Mouse (Mus musculus) ES-E14 (cell line): Measurements from ENCODE around the gene Alkbh7.

Source experiments
- CHD2 ChIP-seq: IDR thresholded peaks from 2 replicates; pipeline ENCODE4 v1.6.1; 2014; ENCODE audit warnings: mild to moderate bottlenecking, low read depth, low read length, inconsistent platforms
- ZC3H11A ChIP-seq: IDR thresholded peaks from 2 replicates; pipeline ENCODE4 v1.6.1; 2012; ENCODE audit warnings: low read depth, mild to moderate bottlenecking, inconsistent platforms, low read length, borderline replicate concordance

GRCm38 (mm10) chr17:57012245-57012795 lies 15.2 kb downstream of the Alkbh7 start:
- TF ChIP-seq CHD2 (no peak), ZC3H11A (no peak)
